ENCODE assay signal across 8 mouse cellular contexts in the genomic region with DNA sequence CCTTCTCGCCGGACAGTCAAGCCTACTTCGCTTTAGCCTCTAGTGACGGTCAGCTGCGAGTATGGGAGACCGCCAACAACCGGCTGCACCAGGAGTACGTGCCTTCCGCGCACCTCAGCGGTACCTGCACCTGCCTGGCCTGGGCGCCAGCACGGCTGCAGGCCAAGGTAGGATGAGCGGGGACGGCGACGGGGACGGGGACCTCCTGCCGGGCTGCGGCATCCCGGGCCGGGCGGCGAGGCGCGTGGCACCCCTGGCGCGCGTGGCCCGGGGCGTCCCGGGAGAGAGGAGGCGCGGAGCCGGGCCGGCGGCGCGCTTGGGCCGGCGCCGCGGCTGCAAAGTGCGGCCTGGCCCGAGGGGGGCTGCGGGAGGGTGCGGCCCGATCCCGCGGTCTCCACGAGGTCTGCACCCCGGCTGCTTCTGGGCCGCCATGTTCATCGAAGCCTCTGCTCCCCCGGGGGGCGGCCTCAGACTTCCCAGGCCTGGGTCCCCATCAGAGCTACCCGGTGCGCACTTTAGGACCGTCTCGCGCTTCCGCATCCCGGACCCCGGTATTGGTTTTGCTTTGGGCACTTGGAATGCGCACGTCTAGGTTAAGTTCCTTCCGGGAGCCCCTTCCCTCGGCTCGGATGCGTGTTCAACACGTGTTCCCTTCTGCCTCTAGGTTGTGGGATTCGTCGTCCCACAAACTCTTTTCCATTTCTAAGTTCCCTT. TPM values are rescaled to one million over a fixed set of nuclear protein-coding genes. Genes with fewer than 3 reads are reported as not detected.
DNase-seq lines count a peak whose midpoint lies in the region; ATAC-seq and TF ChIP-seq lines count a peak whose summit lies in the region.

No protein-coding gene starts in this region.

- ATAC-seq in kidney, embryonic 15.5 days (replicated peaks; ENCODE audit: low FRiP score): peak; percentile 85

- no peak for TF ChIP-seq POLR2A in CH12.LX (IDR thresholded peaks at IDR 0.05; ENCODE audit: low read depth, low read length)

- DNase-seq in kidney, adult 11 months: peak; percentile 22
- DNase-seq in kidney, adult 8-10 months: no peak
- peak; percentile 45 for DNase-seq in CH12.LX (ENCODE audit: extremely low read depth)
- peak; percentile 51 for DNase-seq in embryo, embryonic 10 days (ENCODE audit: low spot score)
- DNase-seq in heart, embryonic 10.5 days (ENCODE audit: low spot score): peak; percentile 82
- peak; percentile 39 for DNase-seq in mesoderm, embryonic 11.5 days (ENCODE audit: low read depth, low spot score)
- peak; percentile 60 for DNase-seq in testis, postnatal 10 days (ENCODE audit: low spot score)

- H3K79me2 ChIP-seq in CH12.LX (replicated peaks; ENCODE audit: control insufficient read depth, extremely low read depth, insufficient read depth, poor library complexity, severe bottlenecking): peaks cover 53% of the 10 kb centered on the region

- under 1% methylated on average over 71 of the region's 73 CpGs for WGBS in heart, embryonic 10.5 days
- WGBS in kidney, embryonic 15.5 days: 1% methylated on average over 72 of the region's 73 CpGs

- dilution Hi-C loops in CH12.LX (cut with MboI; ENCODE audit: extremely low pct_ligation_motif_present, extremely low pct_unique_long_range_greater_than_20kb, low sequenced_read_pairs): no loop called here

- TF ChIP-seq CTCF in CH12.LX (conservative IDR thresholded peaks at IDR 0.05 in 1 of 2, IDR thresholded peaks at IDR 0.05 in 1 of 2; ENCODE audit: low read depth in 2 of 2, low read length in 2 of 2): no peak

- peaks cover 8 to 25% of the 10 kb centered on the region in 2 experiments for H3K36me3 ChIP-seq in CH12.LX (replicated peaks in 1 of 2; ENCODE audit: control insufficient read depth in 1 of 2, insufficient read depth in 1 of 2, low read length in 1 of 2)
- H3K36me3 ChIP-seq in heart, embryonic 10.5 days: peaks cover 20% of the 10 kb centered on the region; the same call in 1 of the 2 replicates
- peaks cover 13% of the 10 kb centered on the region for H3K36me3 ChIP-seq in kidney, embryonic 15.5 days

- in situ Hi-C loops in CH12.LX (cut with MboI; ENCODE audit: low pct_ligation_motif_present, low pct_unique_long_range_greater_than_20kb, low sequenced_read_pairs): no loop called here

- TF ChIP-seq EP300 in CH12.LX (IDR thresholded peaks at IDR 0.05; ENCODE audit: low read length): no peak

- H3K27me3 ChIP-seq in CH12.LX (replicated peaks): no peaks in the 10 kb centered on the region
- H3K27me3 ChIP-seq in heart, embryonic 10.5 days (ENCODE audit: insufficient read depth, poor library complexity, severe bottlenecking): no peaks in the 10 kb centered on the region
- H3K27me3 ChIP-seq in kidney, embryonic 15.5 days: no peaks in the 10 kb centered on the region

- H3K4me2 ChIP-seq in CH12.LX (ENCODE audit: insufficient read depth, low read depth, poor library complexity, severe bottlenecking): peak overlapping the region; percentile 67; the same call in 1 of the 2 replicates
- peak overlapping the region; percentile 70 for H3K4me2 ChIP-seq in kidney, embryonic 15.5 days

- H3K27ac ChIP-seq in CH12.LX (ENCODE audit: insufficient read depth, low read depth): peak overlapping the region; percentile 18
- H3K27ac ChIP-seq in heart, embryonic 10.5 days: peak overlapping the region; percentile 97
- H3K27ac ChIP-seq in kidney, embryonic 15.5 days: peak overlapping the region; percentile 75

- H3K9me3 ChIP-seq in CH12.LX (replicated peaks; ENCODE audit: low read length): no peaks in the 10 kb centered on the region
- H3K9me3 ChIP-seq in heart, embryonic 10.5 days: no peaks in the 10 kb centered on the region
- H3K9me3 ChIP-seq in kidney, embryonic 15.5 days (replicated peaks): no peaks in the 10 kb centered on the region

- no peak for TF ChIP-seq RAD21 in CH12.LX (IDR thresholded peaks at IDR 0.05; ENCODE audit: low read depth, low read length)

- peak overlapping the region; percentile 64 for H3K9ac ChIP-seq in CH12.LX (ENCODE audit: insufficient read depth, low read depth)
- H3K9ac ChIP-seq in kidney, embryonic 15.5 days: peak overlapping the region; percentile 95

- peak overlapping the region; percentile 87 to 100 (median 88) for H3K4me3 ChIP-seq in CH12.LX (replicated peaks in 1 of 3; ENCODE audit: low read depth in 2 of 3, low read length in 2 of 3, poor library complexity in 1 of 3)
- H3K4me3 ChIP-seq in heart, embryonic 10.5 days: peak overlapping the region; percentile 100
- H3K4me3 ChIP-seq in kidney, embryonic 15.5 days (replicated peaks): peak overlapping the region; percentile 100

- H3K4me1 ChIP-seq in CH12.LX (ENCODE audit: control insufficient read depth in 1 of 2, insufficient read depth in 2 of 2): peaks cover 4 to 29% of the 10 kb centered on the region in 2 experiments
- peaks cover 13% of the 10 kb centered on the region; the same call in 1 of the 2 replicates for H3K4me1 ChIP-seq in heart, embryonic 10.5 days
- H3K4me1 ChIP-seq in kidney, embryonic 15.5 days: peaks cover 20% of the 10 kb centered on the region

TF ChIP-seq in CH12.LX, 34 proteins besides CTCF, POLR2A, EP300 and RAD21:
- TF ChIP-seq MAFK (IDR thresholded peaks at IDR 0.05; ENCODE audit: insufficient replicate concordance, low read length) (no peak), IRF4 (IDR thresholded peaks at IDR 0.05; ENCODE audit: low read depth, low read length) (no peak), NRF1 (IDR thresholded peaks at IDR 0.05; ENCODE audit: low read depth, low read length) (0 out of 2 replicates have a peak, but pooled peaks have one; percentile 16), CHD1 (IDR thresholded peaks at IDR 0.05; ENCODE audit: low read depth, low read length) (0 out of 2 replicates have a peak, but pooled peaks have one; percentile 23), ZC3H11A (IDR thresholded peaks at IDR 0.05; ENCODE audit: low read depth, low read length) (no peak), KAT2A (IDR thresholded peaks at IDR 0.05; ENCODE audit: insufficient replicate concordance, low read length) (no peak), USF2 (conservative IDR thresholded peaks at IDR 0.05; ENCODE audit: low read depth, low read length) (0 out of 2 replicates have a peak, but pooled peaks have one; percentile 2), ZKSCAN1 (IDR thresholded peaks at IDR 0.05; ENCODE audit: borderline replicate concordance, low read depth, low read length) (no peak), E2F4 (IDR thresholded peaks at IDR 0.05; ENCODE audit: insufficient replicate concordance, low read depth, low read length) (no peak), BHLHE40 (IDR thresholded peaks at IDR 0.05; ENCODE audit: low read depth, low read length) (0 out of 2 replicates have a peak, but pooled peaks have one; percentile 24), MAZ (IDR thresholded peaks at IDR 0.05; ENCODE audit: low read depth, low read length) (no peak), GABPA (IDR thresholded peaks at IDR 0.05; ENCODE audit: insufficient replicate concordance, low read depth, low read length) (no peak), PAX5 (IDR thresholded peaks at IDR 0.05; ENCODE audit: low read length) (no peak), MAX (IDR thresholded peaks at IDR 0.05; ENCODE audit: low read length) (peak; percentile 94), HCFC1 (IDR thresholded peaks at IDR 0.05; ENCODE audit: low read depth, low read length) (no peak), JUND (conservative IDR thresholded peaks at IDR 0.05; ENCODE audit: low read depth, low read length) (no peak), MEF2A (IDR thresholded peaks at IDR 0.05; ENCODE audit: borderline replicate concordance, low read depth, low read length) (no peak), POLR2AphosphoS2 (IDR thresholded peaks at IDR 0.05; ENCODE audit: low read depth, low read length) (no peak), USF1 (IDR thresholded peaks at IDR 0.05; ENCODE audit: low read depth, low read length) (no peak), SMC3 (IDR thresholded peaks at IDR 0.05; ENCODE audit: low read depth, low read length) (no peak), ETS1 (conservative IDR thresholded peaks at IDR 0.05; ENCODE audit: low read depth, low read length) (no peak), ZMIZ1 (IDR thresholded peaks at IDR 0.05; ENCODE audit: low read depth, low read length) (no peak), SIN3A (IDR thresholded peaks at IDR 0.05; ENCODE audit: low read length) (no peak), MXI1 (IDR thresholded peaks at IDR 0.05; ENCODE audit: low read depth, low read length) (no peak), UBTF (IDR thresholded peaks at IDR 0.05; ENCODE audit: low read depth, low read length) (peak; percentile 74), ZNF384 (IDR thresholded peaks at IDR 0.05; ENCODE audit: low read depth, low read length) (no peak), TCF12 (IDR thresholded peaks at IDR 0.05; ENCODE audit: low read depth, low read length) (no peak), RCOR1 (conservative IDR thresholded peaks at IDR 0.05; ENCODE audit: low read depth, low read length) (no peak), TBP (conservative IDR thresholded peaks at IDR 0.05; ENCODE audit: low read depth, low read length) (no peak), MYC (IDR thresholded peaks at IDR 0.05; ENCODE audit: low read depth, low read length) (no peak), JUN (IDR thresholded peaks at IDR 0.05; ENCODE audit: insufficient read depth, low read depth, low read length) (no peak), ELF1 (IDR thresholded peaks at IDR 0.05; ENCODE audit: low read depth, low read length) (peak; percentile 59)

RNA-seq across cellular contexts. Expression of a gene that starts 0.8 kb away (rescaled TPM):
- total RNA-seq in CH12.LX (2012; rRNA removed) (157 and 189 TPM in 2 replicates), CH12.LX (2014; rRNA removed) (252 and 309 TPM in 2 replicates)
- polyA plus RNA-seq in CH12.LX (2012; ENCODE audit: insufficient read length, low read depth): 355 and 422 TPM in 2 replicates
- polyA plus RNA-seq in heart, embryonic 10.5 days (2016; fragmentation: Nextera tagmentation; extraction: Ambion mirVana): 75.5 and 91.9 TPM in 2 replicates
- polyA plus RNA-seq in kidney, embryonic 15.5 days (2015; fragmentation: Nextera tagmentation; extraction: Ambion mirVana): 83.3 and 84.2 TPM in 2 replicates

RNA-seq across cellular contexts. Expression of a gene that starts 56.6 kb away (rescaled TPM):
- total RNA-seq in CH12.LX (2012; rRNA removed) (0.71 and 0.76 TPM in 2 replicates), CH12.LX (2014; rRNA removed) (2.6 and 3.2 TPM in 2 replicates)
- polyA plus RNA-seq in CH12.LX (2012; ENCODE audit: insufficient read length, low read depth): 17.6 and 19.6 TPM in 2 replicates
- polyA plus RNA-seq in heart, embryonic 10.5 days (2016; fragmentation: Nextera tagmentation; extraction: Ambion mirVana): 1.9 and 3.6 TPM in 2 replicates
- 0.18 and 0.32 TPM in 2 replicates for polyA plus RNA-seq in kidney, embryonic 15.5 days (2015; fragmentation: Nextera tagmentation; extraction: Ambion mirVana)

Comparison
In these comparisons a context has a peak if more than half of its experiments do, and no peak if none do; other contexts are left out.
1. DNase-seq: peak in kidney, adult 11 months (single experiment), CH12.LX (single experiment), embryo, embryonic 10 days (single experiment), heart, embryonic 10.5 days (single experiment), mesoderm, embryonic 11.5 days (single experiment) and testis, postnatal 10 days (single experiment); none in kidney, adult 8-10 months (0 of 2).
2. H3K27ac ChIP-seq: peak in every context shown above with its lines; median percentile 97 in heart, embryonic 10.5 days; 75 in kidney, embryonic 15.5 days; 18 in CH12.LX.
3. Peak in every context shown above with its lines, with median percentiles within 50 percentile points of each other: H3K4me3 ChIP-seq.